Mouse (Mus musculus): Measurements from ENCODE around the gene Olfr138. TPM values are rescaled to one million over a fixed set of nuclear protein-coding genes. Genes with fewer than 3 reads are reported as not detected.

The Olfr138 gene
- not detected for total RNA-seq (2021)

DNA sequence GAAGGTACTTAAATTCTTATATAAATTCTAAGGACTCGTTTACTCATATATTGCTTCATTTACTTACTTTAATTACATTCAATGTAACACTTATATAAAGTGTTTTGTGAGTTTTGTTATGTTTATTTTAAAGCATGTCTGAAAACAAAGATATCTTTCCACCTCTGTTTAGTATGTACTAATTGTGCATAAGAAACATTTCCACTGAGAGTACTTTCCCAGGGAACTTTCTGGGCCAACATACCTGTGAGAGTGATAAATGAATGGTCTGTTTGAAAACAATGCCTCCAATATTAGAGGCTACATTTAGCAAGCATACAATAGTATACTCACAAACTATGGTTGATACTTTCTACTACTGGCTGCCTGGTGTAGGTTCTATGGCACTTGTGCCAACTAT is at the start of gene Olfr138:
Gene Olfr138 (plus strand): TSS at position 301 of the 400 bp plus-strand sequence.
- DNase-seq (ENCODE audit: low spot score in 2 of 2), result no peak
- intact Hi-C loops (cut with DNase I), result no loop called here

DNA sequence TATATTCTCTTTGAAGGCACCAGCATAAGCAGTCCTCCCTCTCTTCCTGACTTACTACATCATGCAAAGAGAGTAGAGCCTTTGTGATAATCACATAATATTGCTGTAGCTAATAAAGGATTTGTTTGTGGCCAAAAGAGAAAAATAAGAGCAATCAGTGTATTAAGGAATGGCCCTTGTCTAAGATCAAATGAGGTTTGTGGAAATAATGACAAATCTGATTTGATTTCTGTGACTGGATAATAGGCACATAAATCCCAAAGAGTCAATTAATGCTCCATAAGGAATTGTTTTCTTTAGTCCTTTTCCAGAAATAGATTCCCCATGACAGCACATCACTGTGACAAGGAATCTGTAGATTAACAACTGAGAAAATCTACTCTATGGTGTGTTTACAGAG is 46.6 kb downstream of the Olfr138 start, which contains the start of gene Olfr137:
Gene Olfr137 (minus strand): TSS at position 101 of the 400 bp plus-strand sequence.
- intact Hi-C loops (cut with DNase I), result no loop called here
- DNase-seq (ENCODE audit: low spot score in 2 of 2), result no peak

Other genes with a start within 250 kb of the Olfr138 start
- not detected for gene Olfr129, start 201.0 kb upstream of the Olfr138 start, total RNA-seq (2021)
- gene Olfr130, start 197.1 kb upstream of the Olfr138 start, total RNA-seq (2021), result not detected
- not detected for gene Olfr131, start 172.3 kb upstream of the Olfr138 start, total RNA-seq (2021)
- gene Olfr132, start 126.5 kb upstream of the Olfr138 start, total RNA-seq (2021), result not detected
- gene Olfr133, start 115.8 kb upstream of the Olfr138 start, total RNA-seq (2021), result not detected
- gene Olfr134, start 89.6 kb upstream of the Olfr138 start, total RNA-seq (2021), result not detected
- not detected for gene Olfr135, start 56.7 kb upstream of the Olfr138 start, total RNA-seq (2021)
- not detected for gene Olfr137, start 46.5 kb downstream of the Olfr138 start, total RNA-seq (2021)
- not detected for gene Olfr136, start 68.8 kb downstream of the Olfr138 start, total RNA-seq (2021)
- gene Esp36, start 159.2 kb downstream of the Olfr138 start, total RNA-seq (2021), result not detected

Measured in left cerebral cortex, postnatal 25 days (tissue).